Mouse (Mus musculus): ENCODE results near the gene Cachd1. TPM values are rescaled to one million over a fixed set of nuclear protein-coding genes. Genes with fewer than 3 reads are reported as not detected.
A peak's percentile ranks its signal among the peaks of the same experiment; 100 is the strongest.

Gene Cachd1
- total RNA-seq, 2 experiments from 2014 or later, result 12.7 to 13.9 TPM

DNA sequence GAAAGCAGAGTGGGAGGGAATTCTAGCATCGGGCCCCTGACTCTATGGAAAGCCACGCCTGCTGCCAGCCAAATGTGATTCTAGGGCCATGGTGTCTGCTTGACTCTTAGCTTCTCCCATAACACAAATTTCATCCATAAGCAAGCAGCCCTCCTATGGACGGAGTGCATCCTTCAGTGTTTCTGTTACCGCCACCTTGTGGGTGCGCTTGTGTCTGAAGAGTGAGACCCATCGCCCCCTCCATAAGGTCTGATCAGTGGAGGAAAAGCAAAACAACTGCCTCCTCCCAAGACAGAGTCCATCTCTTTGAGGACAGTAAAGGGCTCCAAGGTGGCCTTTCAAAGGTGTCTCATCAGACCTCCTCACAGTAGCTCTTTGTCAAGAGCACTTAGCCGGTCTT lies 201.0 kb downstream of the Cachd1 start:
- no peak for DNase-seq (ENCODE audit: low spot score in 2 of 2)

GRCm38 (mm10) chr4:100987187-100987586 lies 210.7 kb downstream of the Cachd1 start:
- no peak for DNase-seq (ENCODE audit: low spot score in 2 of 2)

DNA sequence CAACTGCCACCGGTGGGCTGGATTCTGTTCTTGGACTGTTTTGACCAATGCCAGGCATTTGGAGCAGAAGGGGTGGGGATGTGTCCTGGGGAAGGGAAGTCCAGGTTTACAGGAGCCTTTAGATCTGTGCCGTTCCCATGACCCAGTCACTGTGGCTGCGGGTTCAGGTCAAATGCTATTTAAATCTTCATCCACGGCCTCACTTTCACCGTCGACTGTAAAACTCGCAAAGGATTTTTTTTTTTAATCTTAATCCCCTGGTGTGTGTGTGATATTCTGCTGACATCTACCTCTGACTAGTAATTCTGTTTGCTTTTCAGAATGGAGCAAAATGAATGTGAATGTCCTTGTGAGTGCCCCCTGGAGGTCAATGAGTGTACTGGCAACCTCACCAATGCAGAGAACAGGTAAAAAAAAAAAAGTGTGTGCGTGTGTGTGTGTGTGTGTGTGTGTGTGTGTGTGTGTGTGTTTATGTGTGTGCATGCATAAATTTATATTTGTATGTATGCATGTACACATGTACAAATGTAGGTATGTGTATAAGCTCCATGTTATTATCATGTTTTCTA lies 211.8 kb downstream of the Cachd1 start:
- no peak for DNase-seq (ENCODE audit: low spot score in 2 of 2)

DNA sequence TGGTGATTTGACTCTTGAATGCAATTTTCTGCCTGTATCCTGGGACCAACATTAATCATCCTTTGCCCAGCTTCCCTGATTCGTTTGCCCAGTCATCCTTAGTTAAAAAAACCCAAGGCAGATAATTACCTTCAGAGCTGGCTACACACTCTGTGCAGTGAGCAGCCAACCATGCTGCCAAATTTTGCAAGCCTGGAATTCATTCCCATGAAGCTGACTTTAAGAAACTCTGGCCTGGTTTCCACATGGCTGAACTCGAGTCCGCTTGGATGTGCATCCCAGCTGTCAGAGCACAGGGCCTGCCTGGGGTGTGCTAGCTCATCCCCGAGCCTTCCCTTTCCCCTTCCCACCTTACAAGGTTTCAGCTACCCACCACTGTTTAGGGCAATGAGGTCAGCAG lies 214.5 kb downstream of the Cachd1 start:
- no peak for DNase-seq (ENCODE audit: low spot score in 2 of 2)

- DNase-seq (ENCODE audit: low spot score in 2 of 2), result no peak
Measured at GRCm38 (mm10) chr4:100992086-100992485, 215.6 kb downstream of the Cachd1 start.

DNA sequence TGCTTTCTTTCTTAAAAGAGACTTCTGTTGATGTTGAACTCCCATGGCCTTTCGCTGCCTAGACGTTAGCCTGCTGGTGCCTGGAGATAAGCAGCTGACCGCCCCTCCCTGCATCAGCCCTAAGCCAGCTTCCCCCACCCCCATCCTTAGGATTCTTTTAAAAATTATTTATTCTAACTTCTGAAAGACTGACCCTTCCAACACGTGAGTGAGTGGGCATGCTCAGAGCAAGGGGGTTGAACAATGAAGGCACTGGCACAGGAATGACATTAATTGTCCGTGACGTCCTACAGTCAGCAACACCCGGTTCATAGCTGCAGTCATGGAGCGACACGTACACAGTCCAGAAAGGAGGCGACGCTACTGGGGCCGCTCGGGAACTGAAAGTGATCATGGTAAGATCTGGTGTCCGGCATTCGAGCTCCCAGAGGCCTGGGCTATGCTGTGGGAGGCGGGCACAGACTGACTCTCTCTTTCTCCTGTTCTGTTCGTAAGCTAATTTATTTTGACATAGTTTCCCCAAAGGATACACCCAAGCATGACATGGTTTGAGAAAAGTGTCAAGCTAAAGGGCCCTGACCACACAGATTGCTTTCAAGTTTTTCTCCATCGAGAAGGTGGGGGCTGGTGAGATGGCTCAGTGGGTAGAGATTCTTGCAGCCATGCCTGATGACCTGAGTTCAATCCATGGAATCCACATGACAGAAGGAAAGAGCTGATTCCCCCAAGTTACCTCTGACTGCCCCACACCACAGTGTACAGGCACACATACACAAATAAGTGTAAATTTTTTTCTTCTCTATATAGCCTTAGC lies 218.2 kb downstream of the Cachd1 start:
- DNase-seq (ENCODE audit: low spot score in 2 of 2), result no peak

DNA sequence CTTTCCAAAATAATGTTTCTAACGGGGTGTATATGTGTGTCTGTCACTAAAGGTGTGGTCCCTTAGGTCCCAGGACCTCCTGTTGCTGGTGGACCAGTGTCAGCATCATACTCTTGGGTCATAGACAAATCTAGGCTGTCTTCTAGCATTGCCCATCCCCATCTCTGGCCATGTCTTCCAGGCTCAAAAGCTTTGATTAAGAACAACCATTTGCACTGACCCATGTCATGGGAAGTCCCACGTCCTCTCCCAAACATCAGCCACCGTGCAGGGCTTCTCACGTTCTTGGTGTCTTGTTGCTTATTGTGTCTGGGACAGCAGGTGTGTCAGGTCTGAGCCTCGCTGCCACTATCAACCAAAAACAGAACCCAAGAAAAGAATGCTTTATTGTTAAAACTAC lies 219.1 kb downstream of the Cachd1 start:
- DNase-seq (ENCODE audit: low spot score in 2 of 2), result no peak

DNA sequence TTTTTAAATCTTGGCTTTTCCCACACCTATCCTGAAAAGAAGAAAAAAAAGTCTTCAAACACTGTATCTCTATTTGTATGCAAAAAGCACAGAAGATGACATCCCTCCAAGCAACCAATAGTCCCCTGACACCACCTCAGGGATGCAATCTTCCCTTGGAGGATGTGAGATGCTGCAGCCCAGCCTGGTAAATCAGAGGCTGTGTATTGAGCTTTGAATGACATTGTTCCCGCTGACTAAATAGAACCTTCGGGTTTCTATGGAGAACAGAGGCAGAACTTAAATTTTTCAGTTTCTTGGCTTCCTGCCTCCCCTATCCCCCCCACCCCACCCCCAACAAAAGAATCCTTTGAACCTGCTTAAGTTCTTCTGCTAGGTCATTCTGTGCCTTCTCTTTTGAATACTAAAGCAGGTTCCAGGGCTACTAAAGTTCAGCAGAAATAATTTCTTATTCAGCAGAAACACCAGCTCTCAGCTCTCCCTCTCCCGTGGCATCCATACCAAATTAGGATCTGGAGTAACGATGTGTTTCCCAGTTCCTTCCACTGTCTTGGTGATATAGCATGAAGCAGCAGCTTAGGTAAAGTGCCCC lies 219.7 kb downstream of the Cachd1 start:
- DNase-seq (ENCODE audit: low spot score in 2 of 2), result no peak

DNA sequence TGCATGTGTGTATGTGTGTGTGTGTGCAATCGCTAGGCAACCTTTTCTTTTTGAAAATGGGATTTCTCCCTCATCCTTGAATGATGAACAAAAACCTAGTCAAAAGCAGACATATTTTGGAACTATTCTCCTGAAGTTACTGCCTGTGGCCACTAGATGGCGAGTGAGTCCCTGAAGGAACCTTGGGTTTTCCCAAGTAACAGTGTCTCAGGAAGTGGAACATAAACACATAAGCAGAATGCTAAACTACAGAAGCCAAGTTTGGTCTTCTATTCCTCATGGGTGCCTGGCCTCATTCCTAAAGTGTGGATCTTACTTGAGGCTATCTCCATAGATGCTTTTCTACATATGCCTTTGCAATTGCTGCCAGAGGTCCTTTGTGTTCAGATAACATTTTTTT lies 221.7 kb downstream of the Cachd1 start:
- peak; percentile 38 to 39 for DNase-seq (ENCODE audit: low spot score in 2 of 2)

- DNase-seq (ENCODE audit: low spot score in 2 of 2), result no peak
Measured at GRCm38 (mm10) chr4:100998906-100999305, 222.4 kb downstream of the Cachd1 start.

- DNase-seq (ENCODE audit: low spot score in 2 of 2), result no peak
Measured at GRCm38 (mm10) chr4:101000622-101001021, 224.1 kb downstream of the Cachd1 start.

DNA sequence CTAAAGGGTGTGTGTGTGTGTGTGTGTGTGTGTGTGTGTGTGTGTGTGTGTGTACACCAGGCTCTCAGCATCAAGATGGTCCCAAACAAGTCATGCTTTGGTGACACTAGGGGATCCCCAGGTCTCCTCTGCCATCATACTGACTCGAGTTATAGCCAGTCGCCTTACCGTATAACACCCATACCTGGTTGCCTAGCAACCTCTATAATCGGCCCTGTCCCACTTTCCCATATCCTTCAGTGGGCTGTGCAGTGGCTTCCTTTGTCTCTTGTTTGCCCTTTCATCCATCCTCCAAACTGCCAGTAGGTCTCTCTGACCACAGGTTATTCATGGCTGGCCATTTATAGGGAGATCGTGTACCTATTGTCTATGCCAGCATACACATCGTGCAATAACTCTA lies 224.6 kb downstream of the Cachd1 start:
- DNase-seq (ENCODE audit: low spot score in 2 of 2), result no peak

GRCm38 (mm10) chr4:101002961-101003360 lies 226.5 kb downstream of the Cachd1 start:
- DNase-seq (ENCODE audit: low spot score in 2 of 2), result no peak

DNA sequence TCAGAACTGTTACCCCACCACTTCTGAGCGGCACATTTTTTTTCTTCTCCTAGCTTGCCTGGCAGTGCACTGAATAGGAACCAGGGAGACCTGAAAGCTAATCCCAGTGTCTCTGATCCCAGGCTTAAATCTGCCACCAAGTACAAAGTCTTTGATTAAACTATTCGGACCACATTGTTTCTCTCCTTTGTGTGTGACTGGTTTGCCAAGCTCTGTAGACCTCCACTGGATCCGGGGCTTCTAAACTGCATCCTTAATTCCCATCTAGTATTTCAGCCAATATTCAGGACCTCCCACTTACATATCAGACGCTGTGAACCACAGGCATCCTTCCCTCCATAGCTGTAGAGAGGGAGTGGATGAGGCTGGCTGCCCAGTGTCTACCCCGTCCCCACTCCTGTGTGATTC lies 231.9 kb downstream of the Cachd1 start:
- DNase-seq (ENCODE audit: low spot score in 2 of 2), result no peak

DNA sequence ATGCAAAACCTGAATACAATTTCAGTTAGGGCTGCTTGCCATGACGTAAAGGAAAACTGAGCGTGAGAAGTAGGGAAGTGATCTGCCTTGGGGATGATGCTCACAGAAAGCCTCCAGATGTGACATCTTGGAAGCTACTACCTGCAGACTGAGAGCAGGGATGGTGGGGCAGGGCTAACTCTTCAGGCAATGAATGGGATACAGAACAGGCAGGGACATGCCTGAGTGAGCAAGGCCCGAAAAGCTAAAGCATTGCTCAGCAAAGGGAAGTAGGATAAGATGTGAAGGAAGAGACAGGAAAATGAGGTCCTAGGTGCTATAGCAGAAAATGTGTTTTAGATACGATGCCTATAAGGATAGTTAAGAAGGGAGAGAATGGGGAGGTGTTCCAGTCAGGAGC lies 232.6 kb downstream of the Cachd1 start:
- DNase-seq (ENCODE audit: low spot score in 2 of 2), result no peak

GRCm38 (mm10) chr4:101017806-101018205 lies 241.3 kb downstream of the Cachd1 start:
- no peak for DNase-seq (ENCODE audit: low spot score in 2 of 2)

GRCm38 (mm10) chr4:101020596-101020995 lies 244.1 kb downstream of the Cachd1 start, which contains the start of gene Gm10577:
Gene Gm10577 (minus strand): TSS chr4:101020696.
- no peak for DNase-seq (ENCODE audit: low spot score in 2 of 2)

- DNase-seq (ENCODE audit: low spot score in 2 of 2), result no peak
Measured at GRCm38 (mm10) chr4:101026566-101026965, 250.1 kb downstream of the Cachd1 start.

GRCm38 (mm10) chr4:101026995-101027394 lies 250.5 kb downstream of the Cachd1 start:
- DNase-seq (ENCODE audit: low spot score in 2 of 2), result no peak

- DNase-seq (ENCODE audit: low spot score in 2 of 2), result no peak
Measured at GRCm38 (mm10) chr4:101027852-101028411, 251.5 kb downstream of the Cachd1 start.

DNA sequence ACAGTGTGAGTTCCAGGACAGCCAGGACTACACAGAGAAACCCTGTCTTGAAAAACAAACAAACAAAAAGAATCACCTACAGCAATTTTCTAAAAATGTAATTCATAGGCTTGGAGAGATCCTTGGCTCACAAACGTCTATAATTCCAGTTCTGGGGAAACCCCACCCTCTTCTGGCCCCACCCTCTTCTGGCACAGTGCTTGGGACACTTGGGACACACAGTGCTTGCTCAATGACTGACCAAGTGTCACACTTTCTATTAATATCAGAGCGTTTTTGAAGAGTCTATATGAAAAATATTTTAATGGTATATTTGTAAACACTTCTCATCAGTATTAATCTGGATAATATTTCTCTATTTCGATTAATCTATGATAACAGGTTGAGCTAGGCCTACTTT lies 256.6 kb downstream of the Cachd1 start:
- no peak for DNase-seq (ENCODE audit: low spot score in 2 of 2)

DNA sequence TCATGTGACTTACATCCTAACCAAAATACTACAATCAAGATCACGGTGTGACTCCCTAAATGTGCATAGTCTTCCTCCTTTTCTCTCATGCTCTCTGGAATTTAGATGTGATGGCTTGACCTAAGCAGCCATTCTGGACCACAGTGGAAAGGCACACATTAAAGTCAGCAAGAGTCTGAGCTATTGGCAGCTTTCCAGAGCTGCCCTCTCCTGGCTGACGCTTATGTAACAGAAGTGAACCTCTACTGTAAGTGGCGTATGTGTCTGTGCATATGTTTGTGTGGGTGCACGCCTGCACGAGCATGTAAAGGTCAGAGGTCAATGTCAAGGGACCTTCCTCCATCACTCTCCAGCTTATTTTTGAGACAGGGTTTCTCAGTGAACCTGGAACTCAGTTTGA lies 258.7 kb downstream of the Cachd1 start:
- no peak for DNase-seq (ENCODE audit: low spot score in 2 of 2)
